Mouse (Mus musculus) MEL (cell line): ENCODE data around the gene Tyk2. TPM values are rescaled to one million over a fixed set of nuclear protein-coding genes. Genes with fewer than 3 reads are reported as not detected.

Experiments
- DNase-seq: peaks from one replicate; pipeline ENCODE4 v3.0.0; 2011; ENCODE audit warnings: low read depth, low spot score
- H3K27ac ChIP-seq: 2 replicates; pipeline ENCODE4 v1.5.1; 2012; ENCODE audit warnings: low read depth, mild to moderate bottlenecking, control low read depth, low read length, moderate library complexity; ENCODE audit not compliant: control insufficient read depth
- H3K27me3 ChIP-seq, 2 experiments: fragments of 150-350 bp in 1 of 2; sonication (generic) in 1 of 2; 2 replicates each; pipeline ENCODE4 v1.6.1; 2012; ENCODE audit warnings: low read length in 2 of 2, mild to moderate bottlenecking in 2 of 2, improper control_type of control experiment in 1 of 2, moderate library complexity in 1 of 2; ENCODE audit not compliant: insufficient read depth in 2 of 2, control insufficient read depth in 1 of 2
- H3K36me3 ChIP-seq, 2 experiments: 2 replicates each; pipeline ENCODE4 v1.6.1; 2012 to 2014; ENCODE audit warnings: low read length in 2 of 2, improper control_type of control experiment in 1 of 2, inconsistent platforms in 1 of 2, mild to moderate bottlenecking in 1 of 2; ENCODE audit not compliant: insufficient read depth in 2 of 2, control insufficient read depth in 1 of 2
- H3K4me1 ChIP-seq, 2 experiments: fragments of 150-350 bp in 1 of 2; sonication (generic) in 1 of 2; 2 replicates each; pipeline ENCODE4 v1.6.1; 2012; ENCODE audit warnings: low read length in 2 of 2, improper control_type of control experiment in 1 of 2, mild to moderate bottlenecking in 1 of 2; ENCODE audit not compliant: insufficient read depth in 2 of 2, control insufficient read depth in 1 of 2
- H3K4me3 ChIP-seq, 2 experiments: fragments of 150-350 bp in 1 of 2; sonication (generic) in 1 of 2; 2 replicates each; pipeline ENCODE4 v1.5.1; 2012; ENCODE audit warnings: low read depth in 2 of 2, low read length in 2 of 2, mild to moderate bottlenecking in 2 of 2, moderate library complexity in 2 of 2, control low read depth in 1 of 2, improper control_type of control experiment in 1 of 2; ENCODE audit not compliant: control insufficient read depth in 1 of 2, insufficient read depth in 1 of 2
- H3K79me2 ChIP-seq: 2 replicates; pipeline ENCODE4 v1.6.1; 2012; ENCODE audit warnings: mild to moderate bottlenecking, low read length, moderate library complexity; ENCODE audit not compliant: control insufficient read depth, poor library complexity, insufficient read depth
- H3K9ac ChIP-seq: 2 replicates; pipeline ENCODE4 v1.6.1; 2012; ENCODE audit warnings: low read depth, mild to moderate bottlenecking, control low read depth, low read length, moderate library complexity; ENCODE audit not compliant: control insufficient read depth, poor library complexity, severe bottlenecking
- H3K9me3 ChIP-seq: fragments of 150-350 bp; sonication (generic); replicated peaks from 2 replicates; pipeline ENCODE4 v1.6.1; 2012; ENCODE audit warnings: mild to moderate bottlenecking, low read length, improper control_type of control experiment, moderate library complexity; ENCODE audit not compliant: insufficient read depth
- BHLHE40 ChIP-seq: IDR thresholded peaks from 2 replicates; pipeline ENCODE4 v1.6.1; 2012; ENCODE audit warnings: low read depth, mild to moderate bottlenecking, inconsistent platforms, low read length, improper control_type of control experiment, borderline replicate concordance
- CHD2 ChIP-seq: IDR thresholded peaks from 2 replicates; pipeline ENCODE4 v1.6.1; 2011; ENCODE audit warnings: low read length, improper control_type of control experiment
- CTCF ChIP-seq, 3 experiments: IDR thresholded peaks in 2 of 3; conservative IDR thresholded peaks in 1 of 3; 2 replicates each; pipeline ENCODE4 v1.5.1; 2011 to 2012; ENCODE audit warnings: low read length in 3 of 3, low read depth in 2 of 3, mild to moderate bottlenecking in 2 of 3, improper control_type of control experiment in 1 of 3, inconsistent platforms in 1 of 3, mixed read lengths in 1 of 3, moderate library complexity in 1 of 3; ENCODE audit not compliant: control insufficient read depth in 1 of 3, insufficient read depth in 1 of 3, poor library complexity in 1 of 3, severe bottlenecking in 1 of 3
- E2F4 ChIP-seq: IDR thresholded peaks from 2 replicates; pipeline ENCODE4 v1.6.1; 2011; ENCODE audit warnings: low read depth, low read length, improper control_type of control experiment, borderline replicate concordance
- ELF1 ChIP-seq: IDR thresholded peaks from 2 replicates; pipeline ENCODE4 v1.6.1; 2014; ENCODE audit warnings: low read depth, mild to moderate bottlenecking, inconsistent platforms, low read length, improper control_type of control experiment, moderate library complexity
- EP300 ChIP-seq, 2 experiments: IDR thresholded peaks; 2 replicates each; pipeline ENCODE4 v1.6.1; 2011; ENCODE audit warnings: improper control_type of control experiment in 2 of 2, low read length in 2 of 2, low read depth in 1 of 2, mild to moderate bottlenecking in 1 of 2
- ETS1 ChIP-seq: IDR thresholded peaks from 2 replicates; pipeline ENCODE4 v1.6.1; 2012; ENCODE audit warnings: low read depth, mild to moderate bottlenecking, inconsistent platforms, low read length, improper control_type of control experiment, moderate library complexity
- GABPA ChIP-seq: IDR thresholded peaks from 2 replicates; pipeline ENCODE4 v1.6.1; 2012; ENCODE audit warnings: low read depth, mild to moderate bottlenecking, inconsistent platforms, low read length, improper control_type of control experiment, moderate library complexity
- GATA1 ChIP-seq: IDR thresholded peaks from 2 replicates; pipeline ENCODE4 v1.6.1; 2011; ENCODE audit warnings: low read depth, low read length, improper control_type of control experiment
- KAT2A ChIP-seq: conservative IDR thresholded peaks from 2 replicates; pipeline ENCODE4 v1.6.1; 2012; ENCODE audit warnings: low read depth, low read length, improper control_type of control experiment, inconsistent platforms
- MAFK ChIP-seq: IDR thresholded peaks from 2 replicates; pipeline ENCODE4 v1.6.1; 2011; ENCODE audit warnings: low read depth, mild to moderate bottlenecking, low read length, improper control_type of control experiment, borderline replicate concordance
- MAX ChIP-seq: IDR thresholded peaks from 2 replicates; pipeline ENCODE4 v1.6.1; 2011; ENCODE audit warnings: low read length, improper control_type of control experiment
- MAZ ChIP-seq: IDR thresholded peaks from 2 replicates; pipeline ENCODE4 v1.6.1; 2012; ENCODE audit warnings: low read depth, mild to moderate bottlenecking, inconsistent platforms, low read length, improper control_type of control experiment
- MEF2A ChIP-seq: IDR thresholded peaks from 2 replicates; pipeline ENCODE4 v1.6.1; 2014; ENCODE audit warnings: low read depth, mild to moderate bottlenecking, inconsistent platforms, low read length, improper control_type of control experiment; ENCODE audit not compliant: poor library complexity, insufficient replicate concordance, severe bottlenecking; ENCODE audit errors: extremely low read depth
- MXI1 ChIP-seq: IDR thresholded peaks from 2 replicates; pipeline ENCODE4 v1.6.1; 2011; ENCODE audit warnings: mild to moderate bottlenecking, low read depth, low read length, improper control_type of control experiment
- MYB ChIP-seq: IDR thresholded peaks from 2 replicates; pipeline ENCODE4 v1.6.1; 2011; ENCODE audit warnings: mild to moderate bottlenecking, low read depth, low read length, improper control_type of control experiment
- NELFE ChIP-seq: IDR thresholded peaks from 2 replicates; pipeline ENCODE4 v1.6.1; 2011; ENCODE audit warnings: low read depth, low read length, improper control_type of control experiment
- POLR2A ChIP-seq, 2 experiments: IDR thresholded peaks; 2 replicates each; pipeline ENCODE4 v1.6.1; 2011 to 2012; ENCODE audit warnings: low read length in 2 of 2, mild to moderate bottlenecking in 2 of 2, control low read depth in 1 of 2, improper control_type of control experiment in 1 of 2, low read depth in 1 of 2, moderate library complexity in 1 of 2; ENCODE audit not compliant: control insufficient read depth in 1 of 2, insufficient read depth in 1 of 2, poor library complexity in 1 of 2
- POLR2AphosphoS2 ChIP-seq: IDR thresholded peaks from 2 replicates; pipeline ENCODE4 v1.6.1; 2011; ENCODE audit warnings: low read length, improper control_type of control experiment
- POLR2AphosphoS5 ChIP-seq: IDR thresholded peaks from 2 replicates; pipeline ENCODE4 v1.6.1; 2012; ENCODE audit warnings: low read depth, borderline replicate concordance, mild to moderate bottlenecking, inconsistent platforms, low read length, moderate library complexity, mixed read lengths
- RAD21 ChIP-seq: IDR thresholded peaks from 2 replicates; pipeline ENCODE4 v1.6.1; 2011; ENCODE audit warnings: mild to moderate bottlenecking, low read depth, low read length, improper control_type of control experiment
- RCOR1 ChIP-seq: IDR thresholded peaks from 2 replicates; pipeline ENCODE4 v1.6.1; 2012; ENCODE audit warnings: low read depth, mild to moderate bottlenecking, inconsistent platforms, low read length, improper control_type of control experiment
- SMC3 ChIP-seq: IDR thresholded peaks from 2 replicates; pipeline ENCODE4 v1.6.1; 2011; ENCODE audit warnings: low read depth, low read length, improper control_type of control experiment
- TAL1 ChIP-seq: IDR thresholded peaks from 2 replicates; pipeline ENCODE4 v1.6.1; 2012; ENCODE audit warnings: mild to moderate bottlenecking, inconsistent platforms, low read length, moderate library complexity, mixed read lengths
- TBP ChIP-seq: IDR thresholded peaks from 2 replicates; pipeline ENCODE4 v1.8.0; 2011; ENCODE audit warnings: low read depth, low read length, improper control_type of control experiment
- TCF12 ChIP-seq: IDR thresholded peaks from 2 replicates; pipeline ENCODE4 v1.6.1; 2014; ENCODE audit warnings: low read depth, mild to moderate bottlenecking, inconsistent platforms, low read length, improper control_type of control experiment, moderate library complexity
- USF1 ChIP-seq: IDR thresholded peaks from 2 replicates; pipeline ENCODE4 v1.6.1; 2014; ENCODE audit warnings: low read depth, mild to moderate bottlenecking, inconsistent platforms, low read length, improper control_type of control experiment, moderate library complexity
- USF2 ChIP-seq, 2 experiments: IDR thresholded peaks; 2 replicates each; pipeline ENCODE4 v1.6.1; 2011 to 2012; ENCODE audit warnings: improper control_type of control experiment in 2 of 2, low read length in 2 of 2, borderline replicate concordance in 1 of 2, inconsistent platforms in 1 of 2, low read depth in 1 of 2, mild to moderate bottlenecking in 1 of 2; ENCODE audit not compliant: insufficient read depth in 1 of 2
- ZC3H11A ChIP-seq: IDR thresholded peaks from 2 replicates; pipeline ENCODE4 v1.6.1; 2012; ENCODE audit warnings: low read depth, mild to moderate bottlenecking, inconsistent platforms, low read length, improper control_type of control experiment
- ZKSCAN1 ChIP-seq: IDR thresholded peaks from 2 replicates; pipeline ENCODE4 v1.6.1; 2012; ENCODE audit warnings: low read depth, mild to moderate bottlenecking, inconsistent platforms, low read length, improper control_type of control experiment, moderate library complexity
- ZNF384 ChIP-seq: IDR thresholded peaks from 2 replicates; pipeline ENCODE4 v1.6.1; 2012; ENCODE audit warnings: low read depth, mild to moderate bottlenecking, inconsistent platforms, low read length, improper control_type of control experiment
- polyA plus RNA-seq, 2 experiments: library from polyadenylated mRNA; stranded (reverse) in 1 of 2; unstranded in 1 of 2; fragments of >175 nt in 1 of 2; fragments of >200 nt in 1 of 2; gene quantifications; 2 replicates each; pipeline versions ENCODE4 v1.2.1 to v1.2.4; 2012; ENCODE audit warnings: low replicate concordance in 2 of 2, low read depth in 1 of 2; ENCODE audit not compliant: insufficient read length in 2 of 2, insufficient read depth in 1 of 2, missing spikeins in 1 of 2
- total RNA-seq: library from RNA; depleted of rRNA; stranded (reverse); fragments of 300-350 nt; gene quantifications from 2 replicates; pipeline ENCODE4 v1.2.3, GENCODE M21; 2012

Tyk2 gene
- total and polyA plus RNA-seq, 3 experiments: 43.8 to 63.3 TPM; not detected in 1

DNA sequence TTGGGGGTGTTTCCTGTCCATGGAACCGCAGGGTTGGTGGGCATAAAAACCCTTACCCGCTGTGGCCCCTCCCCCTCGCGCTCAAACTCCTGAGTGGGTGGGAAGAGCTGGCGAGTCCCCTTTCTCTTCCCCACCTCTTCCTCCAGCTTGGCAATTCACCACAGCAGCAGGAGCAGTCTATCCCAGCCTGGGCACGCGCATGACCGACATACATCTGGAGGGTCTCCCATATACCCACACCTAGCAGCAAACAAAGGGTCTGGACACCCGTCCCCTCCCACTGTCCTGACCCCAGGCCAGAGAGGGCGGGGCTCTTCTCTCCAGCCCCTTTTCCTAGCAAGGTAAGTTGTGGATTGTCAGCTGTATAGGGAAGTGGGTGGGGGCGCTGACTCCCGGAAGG lies 22.3 kb upstream of the Tyk2 start:
- no peaks in the 10 kb centered on the region for H3K27me3 ChIP-seq
- H3K27ac ChIP-seq: no peak overlapping the region
- H3K4me1 ChIP-seq: peaks cover 15 to 31% of the 10 kb centered on the region in 2 experiments
- H3K79me2 ChIP-seq: peaks cover 17% of the 10 kb centered on the region
- H3K4me3 ChIP-seq: no peak overlapping the region; a peak in 1 of 4 replicates
- no peak for TF ChIP-seq RAD21
- TF ChIP-seq POLR2A (IDR thresholded peaks at IDR 0.05; ENCODE audit: control insufficient read depth in 1 of 2, insufficient read depth in 1 of 2, low read depth in 1 of 2, low read length in 2 of 2, poor library complexity in 1 of 2): 0 out of 4 replicates have a peak, but pooled peaks of 1 of the 2 experiments have one; percentile 7
- no peak for TF ChIP-seq ETS1
- TF ChIP-seq MYB: no peak
- H3K9me3 ChIP-seq: no peaks in the 10 kb centered on the region
- H3K9ac ChIP-seq: no peak overlapping the region; the same call in 1 of the 2 replicates
- no peak for DNase-seq
- H3K36me3 ChIP-seq: peaks cover 0 to 22% of the 10 kb centered on the region in 2 experiments; a peak in 2 of 4 replicates

- H3K79me2 ChIP-seq: peaks cover 23% of the 10 kb centered on the region
- peak; percentile 71 for DNase-seq
- H3K4me3 ChIP-seq: no peak overlapping the region
- peaks cover 0 to 27% of the 10 kb centered on the region in 2 experiments; a peak in 2 of 4 replicates for H3K36me3 ChIP-seq
- no peaks in the 10 kb centered on the region for H3K9me3 ChIP-seq
- peaks cover 20 to 37% of the 10 kb centered on the region in 2 experiments for H3K4me1 ChIP-seq
- no peaks in the 10 kb centered on the region for H3K27me3 ChIP-seq
- H3K9ac ChIP-seq: peak overlapping the region; percentile 12
- H3K27ac ChIP-seq: 0 out of 2 replicates have a peak overlapping the region, but pooled peaks have one; percentile 1
- no peak for TF ChIP-seq ZKSCAN1
- no peak for TF ChIP-seq EP300 (IDR thresholded peaks at IDR 0.05; ENCODE audit: low read depth in 1 of 2, low read length in 2 of 2)
- TF ChIP-seq CHD2: no peak
- TF ChIP-seq MXI1: no peak; the same call in 1 of the 2 replicates
- peak; percentile 53 for TF ChIP-seq SMC3
- no peak for TF ChIP-seq MAX
- no peak for TF ChIP-seq ELF1
- no peak for TF ChIP-seq GABPA
- no peak for TF ChIP-seq E2F4
- TF ChIP-seq TAL1: no peak
- TF ChIP-seq RAD21: peak; percentile 56
- no peak for TF ChIP-seq TBP
- no peak for TF ChIP-seq MYB
- TF ChIP-seq MAFK: no peak
- no peak; the same call in 1 of the 2 replicates for TF ChIP-seq ZC3H11A
- 0 out of 4 replicates have a peak, but pooled peaks of 1 of the 2 experiments have one; percentile 8 for TF ChIP-seq POLR2A (IDR thresholded peaks at IDR 0.05; ENCODE audit: control insufficient read depth in 1 of 2, insufficient read depth in 1 of 2, low read depth in 1 of 2, low read length in 2 of 2, poor library complexity in 1 of 2)
- no peak for TF ChIP-seq USF1
- no peak for TF ChIP-seq RCOR1
- no peak for TF ChIP-seq POLR2AphosphoS5
- TF ChIP-seq KAT2A: no peak
- no peak for TF ChIP-seq POLR2AphosphoS2
- no peak for TF ChIP-seq GATA1
- TF ChIP-seq CTCF (IDR thresholded peaks at IDR 0.05 in 2 of 3, conservative IDR thresholded peaks at IDR 0.05 in 1 of 3; ENCODE audit: control insufficient read depth in 1 of 3, insufficient read depth in 1 of 3, low read depth in 2 of 3, low read length in 3 of 3, poor library complexity in 1 of 3, severe bottlenecking in 1 of 3): peak; percentile 56 to 95 (median 79)
- no peak for TF ChIP-seq ZNF384
- no peak for TF ChIP-seq NELFE
- no peak for TF ChIP-seq MEF2A
- TF ChIP-seq TCF12: no peak
- no peak for TF ChIP-seq BHLHE40
- no peak for TF ChIP-seq USF2 (IDR thresholded peaks at IDR 0.05; ENCODE audit: borderline replicate concordance in 1 of 2, insufficient read depth in 1 of 2, low read depth in 1 of 2, low read length in 2 of 2)
- TF ChIP-seq MAZ: 0 out of 2 replicates have a peak, but pooled peaks have one; percentile 26
Observed at GRCm38 (mm10) chr9:21152715-21153114, 21.7 kb upstream of the Tyk2 start.
